Mouse (Mus musculus) kidney, postnatal 0 days (tissue): ENCODE measurements around the gene Smtnl1. TPM values are rescaled to one million over a fixed set of nuclear protein-coding genes. Genes with fewer than 3 reads are reported as not detected.
"Not testable (repeated sequence)": the region's sequence is repeated elsewhere in the genome, so short reads cannot be mapped to it uniquely, and the experiment has no call there.

ENCODE experiments used
- ATAC-seq: fragments of 200-750 bp; cut with Nextera tagmentation; replicated peaks from 2 replicates; pipeline ENCODE4 v1.8.0; 2017; ENCODE audit warnings: low read depth, moderate number of reproducible peaks, moderate TSS enrichment, moderate library complexity; ENCODE audit not compliant: low FRiP score
- DNase-seq: peaks from one replicate; pipeline ENCODE4 v3.0.0-alpha.2; 2016; ENCODE audit warnings: low spot score
- H3K27ac ChIP-seq: fragments of 300-500 bp; sonication (generic); 2 replicates; pipeline ENCODE4 v1.5.1; 2014; ENCODE audit warnings: mild to moderate bottlenecking
- H3K27me3 ChIP-seq: fragments of 300-500 bp; sonication (generic); 2 replicates; pipeline ENCODE4 v1.6.1; 2014; ENCODE audit warnings: low read length, mixed read lengths; ENCODE audit not compliant: insufficient read depth
- H3K36me3 ChIP-seq: fragments of 300-500 bp; sonication (generic); 2 replicates; pipeline ENCODE4 v1.6.1; 2014; ENCODE audit warnings: low read length, mixed read lengths; ENCODE audit not compliant: insufficient read depth
- H3K4me1 ChIP-seq: fragments of 300-500 bp; sonication (generic); replicated peaks from 2 replicates; pipeline ENCODE4 v1.6.1; 2014; ENCODE audit warnings: antibody characterized with exemption, low read length, mixed read lengths; ENCODE audit not compliant: insufficient read depth
- H3K4me2 ChIP-seq: fragments of 300-500 bp; sonication (generic); 2 replicates; pipeline ENCODE4 v1.6.1; 2014; ENCODE audit warnings: mild to moderate bottlenecking, low read length, moderate library complexity, mixed read lengths
- H3K4me3 ChIP-seq: fragments of 300-500 bp; sonication (generic); replicated peaks from 2 replicates; pipeline ENCODE4 v1.5.1; 2014; ENCODE audit warnings: low read depth, low read length
- H3K9ac ChIP-seq: fragments of 300-500 bp; sonication (generic); 2 replicates; pipeline ENCODE4 v1.6.1; 2014; ENCODE audit warnings: low read depth, low read length
- H3K9me3 ChIP-seq: fragments of 300-500 bp; sonication (generic); replicated peaks from 2 replicates; pipeline ENCODE4 v1.6.1; 2016; ENCODE audit warnings: low read length, inconsistent platforms, mixed read lengths
- CTCF ChIP-seq: IDR thresholded peaks from 2 replicates; pipeline ENCODE4 v1.5.1; 2016; ENCODE audit warnings: antibody characterized with exemption, low read depth, mild to moderate bottlenecking, moderate library complexity
- WGBS: fragments of 180-500 bp; shearing (Covaris S2); extraction: QIAGEN DNeasy Blood & Tissue Kit; methylation state at CpG from one replicate; pipeline ENCODE4 v1.1.7; 2014; 5-methylcytosine and 5-hydroxymethylcytosine counted together
- polyA plus RNA-seq: library from polyadenylated mRNA; unstranded; fragments of >200 nt; fragmentation: Nextera tagmentation; extraction: Ambion mirVana; gene quantifications from 2 replicates; pipeline ENCODE4 v1.2.1, GENCODE M21; 2015

Gene Smtnl1
- polyA plus RNA-seq, 1 experiment from 2014 or later: 0.36 TPM

GRCm38 (mm10) chr2:84811880-84812279 is 10.6 kb downstream of the Smtnl1 start:
- H3K4me2 ChIP-seq: no peak overlapping the region
- no peak overlapping the region for H3K9ac ChIP-seq
- DNase-seq (no peak), ATAC-seq (no peak)
- no peak overlapping the region for H3K4me3 ChIP-seq
- H3K9me3 ChIP-seq: no peaks in the 10 kb centered on the region
- no peak for TF ChIP-seq CTCF
- no peaks in the 10 kb centered on the region for H3K27me3 ChIP-seq
- H3K36me3 ChIP-seq: 0 out of 2 replicates have a peak, but pooled peaks cover 4% of the 10 kb centered on the region
- 69% methylated on average over 7 of the region's 7 CpGs for WGBS
- H3K4me1 ChIP-seq: no peaks in the 10 kb centered on the region
- H3K27ac ChIP-seq: no peak overlapping the region

DNA sequence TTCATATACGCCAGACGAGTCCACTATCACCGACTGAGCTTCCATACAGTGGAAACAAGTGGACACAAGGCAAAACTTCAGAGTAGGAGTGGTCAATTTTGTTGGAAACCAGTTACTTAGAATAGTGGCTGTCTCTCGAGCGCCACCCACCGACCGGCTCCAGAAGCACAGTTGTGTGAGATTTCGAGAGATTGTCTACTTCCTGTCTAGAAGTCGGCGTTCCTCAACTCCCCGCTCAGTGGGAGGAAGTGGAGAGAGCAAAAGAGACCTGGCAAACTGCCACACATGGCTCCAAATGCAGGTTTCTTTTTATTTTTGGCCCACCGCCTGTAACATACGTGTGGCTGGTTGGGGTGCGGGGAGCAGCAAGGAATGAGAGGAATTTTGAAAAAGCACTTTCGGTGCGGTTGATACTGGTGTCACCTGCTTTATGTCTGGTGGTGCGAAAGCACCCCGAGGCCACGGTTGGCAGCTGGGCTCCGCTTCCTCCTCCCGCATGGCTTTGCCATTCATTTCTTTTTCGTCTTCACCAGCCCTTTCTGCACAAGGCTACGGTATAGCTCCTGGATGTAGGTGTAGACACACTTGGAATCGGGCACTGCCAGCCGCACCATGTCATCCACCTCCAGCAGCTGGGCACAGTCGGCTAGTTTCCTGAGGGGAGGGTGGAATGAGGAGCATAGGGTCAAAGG is 11.4 kb downstream of the Smtnl1 start:
- no peak overlapping the region for H3K9ac ChIP-seq
- no peak overlapping the region for H3K27ac ChIP-seq
- H3K4me2 ChIP-seq: peak overlapping the region; percentile 39
- 0 out of 2 replicates have a peak, but pooled peaks cover 4% of the 10 kb centered on the region for H3K36me3 ChIP-seq
- no peaks in the 10 kb centered on the region for H3K27me3 ChIP-seq
- no peaks in the 10 kb centered on the region for H3K9me3 ChIP-seq
- peak; percentile 81 for ATAC-seq
- H3K4me1 ChIP-seq: no peaks in the 10 kb centered on the region
- DNase-seq: peak; percentile 96
- 26% methylated on average over 26 of the region's 26 CpGs for WGBS
- H3K4me3 ChIP-seq: 0 out of 2 replicates have a peak overlapping the region, but pooled peaks have one; percentile 1
- TF ChIP-seq CTCF: peak; percentile 87

GRCm38 (mm10) chr2:84810526-84810885 is 11.9 kb downstream of the Smtnl1 start:
- TF ChIP-seq CTCF: no peak
- H3K27me3 ChIP-seq: no peaks in the 10 kb centered on the region
- no peaks in the 10 kb centered on the region for H3K9me3 ChIP-seq
- no peak overlapping the region for H3K9ac ChIP-seq
- no peak overlapping the region for H3K4me3 ChIP-seq
- H3K36me3 ChIP-seq: 0 out of 2 replicates have a peak, but pooled peaks cover 4% of the 10 kb centered on the region
- H3K4me1 ChIP-seq: no peaks in the 10 kb centered on the region
- 77% methylated on average over 6 of the region's 6 CpGs for WGBS
- no peak overlapping the region for H3K27ac ChIP-seq
- no peak overlapping the region for H3K4me2 ChIP-seq
- DNase-seq: no peak
- ATAC-seq: peak; percentile 11; the same call in 1 of the 2 replicates

DNA sequence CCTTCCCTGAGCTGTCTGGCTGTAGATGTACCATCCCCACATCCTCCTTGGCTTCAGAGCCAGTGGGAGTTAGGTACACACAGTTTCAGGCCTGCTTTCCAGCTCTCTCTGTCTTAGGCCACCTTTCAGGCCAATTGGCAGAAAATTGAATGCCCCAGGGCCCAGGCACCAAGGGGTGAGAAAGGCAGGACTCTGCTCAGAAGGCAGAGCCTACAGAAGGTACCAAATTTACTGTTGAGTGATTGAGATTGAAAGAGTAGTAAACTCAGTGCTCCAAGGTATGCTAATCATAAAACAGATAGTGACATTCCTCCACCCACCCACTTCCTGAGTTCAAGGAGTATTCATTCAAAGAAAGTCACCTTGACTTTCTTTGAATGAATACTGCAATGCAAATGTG is 13.1 kb downstream of the Smtnl1 start:
- Histone ChIP-seq H3K27ac (no peak overlapping the region), H3K9ac (no peak overlapping the region), H3K4me3 (no peak overlapping the region), H3K9me3 (no peaks in the 10 kb centered on the region), H3K4me1 (no peaks in the 10 kb centered on the region), H3K4me2 (no peak overlapping the region), H3K27me3 (no peaks in the 10 kb centered on the region), H3K36me3 (0 out of 2 replicates have a peak, but pooled peaks cover 4% of the 10 kb centered on the region)
- DNase-seq: no peak
- no peak for TF ChIP-seq CTCF
- no peak for ATAC-seq

GRCm38 (mm10) chr2:84806546-84806945 is 15.9 kb downstream of the Smtnl1 start:
- Histone ChIP-seq H3K9me3 (no peaks in the 10 kb centered on the region), H3K4me3 (no peak overlapping the region), H3K36me3 (0 out of 2 replicates have a peak, but pooled peaks cover 4% of the 10 kb centered on the region), H3K27me3 (no peaks in the 10 kb centered on the region), H3K27ac (no peak overlapping the region), H3K4me1 (no peaks in the 10 kb centered on the region), H3K9ac (no peak overlapping the region), H3K4me2 (no peak overlapping the region)
- ATAC-seq (no peak), DNase-seq (no peak)
- 53% methylated on average over 5 of the region's 5 CpGs for WGBS
- TF ChIP-seq CTCF: no peak

DNA sequence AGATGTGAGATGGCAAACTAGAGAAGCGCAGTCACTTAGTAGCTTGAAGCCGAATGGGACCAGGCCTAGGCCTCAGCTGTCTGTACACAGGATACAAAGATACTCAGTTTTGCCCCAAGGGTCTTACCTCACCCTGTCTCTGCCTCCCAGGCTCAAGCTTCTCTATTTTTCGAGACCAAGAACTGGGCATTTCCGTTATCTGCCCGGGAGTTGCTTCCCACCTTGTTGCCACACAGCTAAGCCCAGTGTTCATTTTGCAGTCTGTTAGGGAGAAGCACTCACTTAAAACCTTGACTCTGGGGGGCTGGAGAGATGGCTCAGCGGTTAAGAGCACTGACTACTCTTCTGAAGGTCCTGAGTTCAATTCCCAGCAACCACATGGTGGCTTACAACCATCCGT is 18.5 kb downstream of the Smtnl1 start:
- TF ChIP-seq CTCF: no peak
- no peak overlapping the region for H3K4me2 ChIP-seq
- WGBS: 93% methylated on average over 7 of the region's 7 CpGs
- H3K9ac ChIP-seq: no peak overlapping the region
- H3K4me1 ChIP-seq: no peaks in the 10 kb centered on the region
- H3K9me3 ChIP-seq: no peaks in the 10 kb centered on the region
- ATAC-seq: no peak
- 0 out of 2 replicates have a peak, but pooled peaks cover under 1% of the 10 kb centered on the region for H3K36me3 ChIP-seq
- no peak for DNase-seq
- H3K27ac ChIP-seq: no peak overlapping the region
- no peak overlapping the region for H3K4me3 ChIP-seq
- H3K27me3 ChIP-seq: no peaks in the 10 kb centered on the region

DNA sequence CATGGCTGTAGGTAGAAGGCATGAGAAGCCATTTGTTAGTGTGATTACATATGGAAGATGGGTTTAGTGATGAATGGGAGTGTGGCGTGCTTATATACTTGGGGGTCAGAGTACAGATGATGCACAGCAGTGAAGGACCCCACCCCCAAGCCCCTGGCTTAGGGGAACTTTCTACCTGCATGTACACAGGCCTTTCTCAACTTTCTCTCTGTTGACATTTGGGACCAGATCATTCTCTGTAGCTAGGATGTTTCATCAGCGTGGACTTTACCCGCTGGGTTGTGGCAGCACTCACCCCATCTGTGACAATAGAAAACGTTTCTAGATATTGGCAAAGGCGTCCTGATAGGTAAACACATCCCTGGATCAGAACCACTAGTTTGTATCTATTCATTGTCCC is 21.2 kb downstream of the Smtnl1 start:
- not testable (repeated sequence) for H3K4me3 ChIP-seq, H3K9ac ChIP-seq, H3K27ac ChIP-seq, DNase-seq, H3K27me3 ChIP-seq, H3K4me1 ChIP-seq, H3K36me3 ChIP-seq, H3K4me2 ChIP-seq, ATAC-seq, H3K9me3 ChIP-seq
- whole genome bisulfite sequencing: 80% methylated on average over 4 of the region's 5 CpGs
